Mouse (Mus musculus) lung, postnatal 0 days (tissue): ENCODE measurements around the gene Nos1. TPM values are rescaled to one million over a fixed set of nuclear protein-coding genes. Genes with fewer than 3 reads are reported as not detected.

Experiments used
- ATAC-seq: fragments of 200-750 bp; cut with Nextera tagmentation; 2 replicates; pipeline ENCODE4 v1.8.0; 2017; ENCODE audit warnings: moderate library complexity
- DNase-seq: peaks from one replicate; pipeline ENCODE4 v3.0.0-alpha.2; 2016; ENCODE audit warnings: low spot score
- H3K27ac ChIP-seq: fragments of 300-500 bp; sonication (generic); 2 replicates; pipeline ENCODE4 v1.5.1; 2014; ENCODE audit warnings: antibody characterized with exemption, mild to moderate bottlenecking, low read length, mixed read lengths
- H3K27me3 ChIP-seq: fragments of 300-500 bp; sonication (generic); replicated peaks from 2 replicates; pipeline ENCODE4 v1.6.1; 2014; ENCODE audit warnings: low read length, mixed read lengths; ENCODE audit not compliant: insufficient read depth
- H3K36me3 ChIP-seq: fragments of 300-500 bp; sonication (generic); 2 replicates; pipeline ENCODE4 v1.6.1; 2014; ENCODE audit warnings: low read length, mixed read lengths; ENCODE audit not compliant: insufficient read depth
- H3K4me1 ChIP-seq: fragments of 300-500 bp; sonication (generic); 2 replicates; pipeline ENCODE4 v1.6.1; 2014; ENCODE audit warnings: antibody characterized with exemption, low read depth, low read length, mixed read lengths; ENCODE audit not compliant: insufficient read depth
- H3K4me2 ChIP-seq: fragments of 300-500 bp; sonication (generic); replicated peaks from 2 replicates; pipeline ENCODE4 v1.6.1; 2014; ENCODE audit warnings: low read depth, mild to moderate bottlenecking, low read length, moderate library complexity, mixed read lengths
- H3K4me3 ChIP-seq: fragments of 300-500 bp; sonication (generic); 2 replicates; pipeline ENCODE4 v1.5.1; 2014; ENCODE audit warnings: low read depth, low read length
- H3K9ac ChIP-seq: fragments of 300-500 bp; sonication (generic); replicated peaks from 2 replicates; pipeline ENCODE4 v1.6.1; 2014; ENCODE audit warnings: low read depth, mild to moderate bottlenecking
- H3K9me3 ChIP-seq: fragments of 300-500 bp; sonication (generic); 2 replicates; pipeline ENCODE4 v1.6.1; 2016; ENCODE audit warnings: low read length, mixed read lengths
- CTCF ChIP-seq: IDR thresholded peaks from 2 replicates; pipeline ENCODE4 v1.5.1; 2016; ENCODE audit warnings: antibody characterized with exemption, mild to moderate bottlenecking
- EP300 ChIP-seq: IDR thresholded peaks from 2 replicates; pipeline ENCODE4 v1.6.1; 2016; ENCODE audit warnings: antibody characterized with exemption, mild to moderate bottlenecking, control low read depth
- WGBS: fragments of 180-500 bp; shearing (Covaris S2); extraction: QIAGEN DNeasy Blood & Tissue Kit; methylation state at CpG from one replicate; pipeline ENCODE4 v1.1.7; 2014; 5-methylcytosine and 5-hydroxymethylcytosine counted together
- polyA plus RNA-seq: library from polyadenylated mRNA; unstranded; fragments of >200 nt; fragmentation: Nextera tagmentation; extraction: Ambion mirVana; gene quantifications from 2 replicates; pipeline ENCODE4 v1.2.1, GENCODE M21; 2015

Nos1 gene
- 0.02 and 0.05 TPM in 2 replicates for polyA plus RNA-seq

DNA sequence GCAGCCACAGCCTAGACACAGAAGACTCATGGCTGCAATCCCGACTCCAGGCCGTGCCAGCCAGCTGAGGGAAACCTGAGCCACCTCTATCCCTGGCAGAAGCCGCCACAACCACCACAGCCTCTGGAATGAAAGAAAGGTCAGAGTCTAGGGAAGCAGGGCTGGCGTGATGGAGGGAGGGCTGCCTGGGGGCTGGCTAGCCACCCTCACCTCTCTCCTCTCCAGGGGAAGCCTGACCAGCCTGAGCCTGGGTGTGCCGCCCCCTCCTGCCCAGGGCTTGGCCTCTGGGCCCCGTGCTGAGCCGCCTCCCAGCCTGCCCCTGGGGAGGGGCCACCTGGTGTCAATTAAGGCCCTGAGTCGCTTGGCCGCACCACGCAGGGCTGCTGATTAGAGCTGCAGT is at the start of gene Nos1:
Nos1 (plus strand) TSS at position 352 of the 400 bp plus-strand sequence.
- H3K4me3 ChIP-seq, result no peak within 1 kb of the TSS
- DNase-seq, result no peak
- no peaks in the 10 kb centered on the region for H3K27me3 ChIP-seq
- H3K9me3 ChIP-seq, result no peaks in the 10 kb centered on the region
- WGBS, result 29% methylated on average over 10 of the region's 10 CpGs
- no peak within 1 kb of the TSS for H3K9ac ChIP-seq
- H3K36me3 ChIP-seq, result no peaks in the 10 kb centered on the region
- TF ChIP-seq CTCF (no peak), EP300 (no peak)
- ATAC-seq, result no peak
- no peak within 1 kb of the TSS for H3K27ac ChIP-seq
- no peaks in the 10 kb centered on the region for H3K4me1 ChIP-seq
- no peak within 1 kb of the TSS for H3K4me2 ChIP-seq

DNA sequence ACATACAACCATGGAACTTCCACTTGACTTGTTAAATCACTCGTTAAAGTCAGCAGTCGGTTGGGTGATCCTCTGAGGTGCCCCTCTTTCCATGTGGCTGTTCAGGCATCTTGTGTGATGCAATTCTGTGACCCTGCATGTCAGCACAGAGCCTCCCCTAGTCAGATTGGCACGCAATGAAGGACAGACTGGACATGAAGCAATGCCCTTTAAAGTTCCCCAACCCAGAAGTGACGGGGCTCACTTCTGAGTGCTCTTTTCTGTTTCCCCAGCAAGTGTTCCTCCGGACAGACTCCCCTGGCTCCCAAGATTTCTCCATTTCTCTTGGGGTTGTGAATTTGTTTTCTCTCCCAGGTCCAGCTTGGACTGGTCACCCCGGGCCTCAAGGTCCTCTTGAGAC is 49.5 kb upstream of the Nos1 start:
- 54% methylated on average over 6 of the region's 6 CpGs for WGBS
- DNase-seq (no peak), ATAC-seq (no peak)
- Histone ChIP-seq H3K9ac (no peak overlapping the region), H3K4me1 (no peaks in the 10 kb centered on the region), H3K4me3 (no peak overlapping the region), H3K36me3 (no peaks in the 10 kb centered on the region), H3K4me2 (no peak overlapping the region), H3K27ac (no peak overlapping the region), H3K27me3 (no peaks in the 10 kb centered on the region), H3K9me3 (no peaks in the 10 kb centered on the region)
- TF ChIP-seq EP300, result no peak
- no peak for TF ChIP-seq CTCF

DNA sequence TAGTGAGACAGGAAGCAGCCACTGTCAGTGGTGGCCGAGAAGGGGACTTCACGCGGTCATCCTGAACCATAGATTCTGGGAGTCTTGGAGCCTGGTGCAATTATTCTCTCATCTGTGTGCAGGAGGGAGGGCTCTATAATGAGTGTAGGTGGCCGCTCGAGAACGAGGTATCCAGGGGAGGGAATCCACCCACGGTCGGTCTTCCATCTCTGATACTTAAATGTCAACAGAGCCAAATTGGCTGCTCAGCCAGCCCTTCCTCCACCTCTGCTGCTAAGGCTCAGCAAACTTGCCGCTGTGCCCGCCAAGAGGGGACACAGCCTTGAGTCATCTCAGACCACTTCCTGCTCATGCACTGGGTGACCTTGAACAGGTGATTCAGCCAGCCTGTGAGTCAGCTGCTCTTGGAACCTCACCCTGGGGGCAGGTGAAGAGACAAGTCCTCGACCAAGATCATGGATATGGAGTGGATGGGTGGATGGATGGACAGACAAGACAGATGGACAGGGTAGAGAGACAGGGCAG is 36.1 kb upstream of the Nos1 start:
- H3K27me3 ChIP-seq, result no peaks in the 10 kb centered on the region
- H3K4me1 ChIP-seq, result no peaks in the 10 kb centered on the region
- no peaks in the 10 kb centered on the region for H3K36me3 ChIP-seq
- no peak overlapping the region for H3K9ac ChIP-seq
- no peak overlapping the region for H3K4me2 ChIP-seq
- TF ChIP-seq EP300, result no peak
- TF ChIP-seq CTCF, result no peak
- no peak for DNase-seq
- ATAC-seq, result no peak
- 55% methylated on average over 11 of the region's 11 CpGs for WGBS
- H3K9me3 ChIP-seq, result no peaks in the 10 kb centered on the region
- no peak overlapping the region for H3K27ac ChIP-seq
- H3K4me3 ChIP-seq, result no peak overlapping the region

DNA sequence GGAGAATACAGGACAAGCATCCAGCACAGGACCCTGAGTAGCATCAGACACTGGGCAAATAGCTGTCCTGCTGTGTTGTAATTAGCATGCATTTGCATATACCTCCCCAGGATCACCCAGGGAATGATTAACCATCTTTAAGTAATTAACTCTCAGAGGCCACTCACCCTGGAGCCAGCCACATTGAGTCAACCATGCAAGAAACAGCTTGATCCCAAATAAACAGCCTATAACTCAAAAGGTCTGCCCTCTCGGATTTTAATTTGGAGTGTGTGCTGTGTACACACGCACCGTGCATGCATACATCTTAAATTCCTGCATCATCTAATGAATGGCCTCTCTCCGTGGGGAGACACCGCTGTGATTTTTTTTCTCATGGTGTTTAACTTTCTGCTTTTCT is 31.5 kb upstream of the Nos1 start:
- no peaks in the 10 kb centered on the region for H3K36me3 ChIP-seq
- H3K27ac ChIP-seq, result no peak overlapping the region
- no peak overlapping the region for H3K4me3 ChIP-seq
- no peak for TF ChIP-seq CTCF
- TF ChIP-seq EP300, result no peak
- no peaks in the 10 kb centered on the region for H3K9me3 ChIP-seq
- 30% methylated on average over 5 of the region's 5 CpGs for WGBS
- no peaks in the 10 kb centered on the region for H3K4me1 ChIP-seq
- no peaks in the 10 kb centered on the region for H3K27me3 ChIP-seq
- DNase-seq (no peak), ATAC-seq (no peak)
- H3K4me2 ChIP-seq, result no peak overlapping the region
- no peak overlapping the region for H3K9ac ChIP-seq

DNA sequence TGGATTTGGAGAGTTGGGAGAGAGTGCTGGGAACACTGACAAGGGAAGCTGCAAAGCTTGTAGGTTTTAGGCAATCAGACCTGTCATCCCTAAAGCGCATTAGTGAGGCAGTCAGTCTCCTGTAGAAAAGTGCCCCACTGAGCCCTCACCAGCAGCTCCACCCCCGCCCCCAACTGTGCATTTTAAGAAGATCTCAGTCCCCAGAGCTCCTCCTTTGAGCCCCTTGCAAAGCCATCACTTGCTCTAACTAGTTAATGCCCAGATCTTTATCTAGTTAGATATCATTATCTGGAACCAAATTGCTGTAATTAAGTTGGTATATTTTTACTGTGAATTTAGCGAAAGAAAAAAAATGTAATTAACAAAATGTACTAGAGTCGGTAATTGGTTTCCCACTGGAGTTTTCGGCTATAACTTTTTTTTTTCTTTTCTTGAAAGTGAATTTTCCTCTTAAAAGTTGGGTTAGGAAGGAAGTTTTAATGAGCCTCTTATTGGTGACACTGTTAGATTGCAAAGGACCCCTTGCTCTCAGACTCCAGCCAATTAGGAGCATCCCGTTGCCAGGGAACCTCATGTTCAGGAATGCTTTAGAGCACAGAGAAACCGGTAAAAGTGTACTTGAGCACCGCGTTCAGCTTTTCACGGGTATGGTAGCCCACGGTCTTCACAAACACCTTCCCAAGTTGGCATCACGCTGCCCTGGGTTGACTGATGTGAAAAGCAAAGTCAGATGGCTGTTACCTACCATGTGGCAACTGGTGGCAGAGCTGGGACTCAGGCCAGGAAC is 22.9 kb upstream of the Nos1 start:
- Histone ChIP-seq H3K27me3 (no peaks in the 10 kb centered on the region), H3K9me3 (no peaks in the 10 kb centered on the region), H3K4me3 (no peak overlapping the region), H3K9ac (no peak overlapping the region), H3K27ac (no peak overlapping the region), H3K36me3 (no peaks in the 10 kb centered on the region), H3K4me2 (no peak overlapping the region), H3K4me1 (no peaks in the 10 kb centered on the region)
- no peak for DNase-seq
- no peak for TF ChIP-seq EP300
- TF ChIP-seq CTCF, result no peak
- WGBS, result 40% methylated on average over 12 of the region's 12 CpGs
- ATAC-seq, result no peak

DNA sequence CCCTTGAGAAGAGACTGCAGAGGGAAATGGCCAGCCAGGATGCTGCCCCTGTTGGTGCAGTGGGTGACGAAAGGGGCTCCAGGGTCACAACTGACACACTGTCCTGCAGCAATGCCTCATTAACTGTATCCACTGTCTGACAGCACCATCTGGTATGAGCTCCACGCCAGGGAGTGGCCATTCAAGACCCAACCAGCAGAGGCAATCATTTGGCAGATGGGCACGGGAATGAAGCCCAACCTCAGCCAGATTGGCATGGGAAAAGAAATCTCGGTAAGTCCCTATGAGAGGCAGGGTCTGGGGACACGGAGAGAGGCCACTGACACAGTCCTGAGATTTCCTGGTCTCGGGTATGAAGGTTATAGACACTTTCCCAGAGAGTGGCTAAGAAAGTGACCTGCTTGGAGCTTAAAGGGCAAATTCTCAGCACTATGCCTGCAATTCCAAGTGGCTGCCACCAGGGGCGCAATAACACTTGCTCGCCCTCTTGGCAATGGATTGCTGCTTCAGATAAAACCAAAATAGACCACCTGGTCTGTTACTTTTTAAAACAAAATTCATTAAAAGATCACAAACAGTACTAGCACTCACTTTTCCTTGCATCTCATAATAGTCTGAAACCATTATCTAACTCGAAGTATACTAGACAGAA is 19.5 kb upstream of the Nos1 start:
- TF ChIP-seq EP300 (no peak), CTCF (peak; percentile 37)
- no peak overlapping the region for H3K9ac ChIP-seq
- 72% methylated on average over 9 of the region's 9 CpGs for WGBS

More for the DNA sequence above, 19.5 kb upstream of the Nos1 start:
- Histone ChIP-seq H3K36me3 (no peaks in the 10 kb centered on the region), H3K4me1 (no peaks in the 10 kb centered on the region), H3K27ac (no peak overlapping the region), H3K27me3 (no peaks in the 10 kb centered on the region), H3K4me3 (no peak overlapping the region), H3K9me3 (no peaks in the 10 kb centered on the region), H3K4me2 (no peak overlapping the region)
- DNase-seq (no peak), ATAC-seq (no peak)
